Mouse (Mus musculus) spleen, postnatal 10 days (tissue): ENCODE results near the gene S100a4.
A peak's percentile ranks its signal among the peaks of the same experiment; 100 is the strongest.

Experiments used
- DNase-seq, 2 experiments: peaks; one replicate each; pipeline ENCODE4 v3.0.0; 2021 to 2022; ENCODE audit warnings: low spot score in 2 of 2

Gene S100a4

GRCm38 (mm10) chr3:90626266-90627021 lies 22.9 kb downstream of the S100a4 start:
- no peak for DNase-seq

DNA sequence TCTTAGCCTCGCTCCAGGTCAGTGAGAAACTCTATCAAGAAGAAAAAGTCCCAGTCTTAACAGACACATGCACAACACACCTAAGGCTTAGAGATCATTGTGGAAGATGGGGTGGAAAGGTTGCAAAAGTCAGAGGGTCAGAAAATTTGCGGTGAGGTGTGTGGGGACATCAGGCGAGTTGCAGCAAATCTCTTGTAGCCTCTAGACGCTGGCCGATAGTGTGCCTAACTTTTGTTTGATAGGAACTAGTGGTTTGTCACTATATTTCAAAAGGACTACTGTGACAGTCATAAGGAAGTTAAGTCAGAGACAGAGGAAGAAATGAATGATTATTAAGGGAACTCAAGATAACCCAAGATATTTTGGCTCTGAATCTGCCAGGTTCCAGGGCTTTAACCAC lies 23.8 kb downstream of the S100a4 start:
- DNase-seq, result no peak

- peak in 1 of 2 experiments; percentile 27 for DNase-seq
Observed at GRCm38 (mm10) chr3:90627807-90628206, 24.2 kb downstream of the S100a4 start.

GRCm38 (mm10) chr3:90629298-90629697 lies 25.7 kb downstream of the S100a4 start:
- DNase-seq, result no peak

DNA sequence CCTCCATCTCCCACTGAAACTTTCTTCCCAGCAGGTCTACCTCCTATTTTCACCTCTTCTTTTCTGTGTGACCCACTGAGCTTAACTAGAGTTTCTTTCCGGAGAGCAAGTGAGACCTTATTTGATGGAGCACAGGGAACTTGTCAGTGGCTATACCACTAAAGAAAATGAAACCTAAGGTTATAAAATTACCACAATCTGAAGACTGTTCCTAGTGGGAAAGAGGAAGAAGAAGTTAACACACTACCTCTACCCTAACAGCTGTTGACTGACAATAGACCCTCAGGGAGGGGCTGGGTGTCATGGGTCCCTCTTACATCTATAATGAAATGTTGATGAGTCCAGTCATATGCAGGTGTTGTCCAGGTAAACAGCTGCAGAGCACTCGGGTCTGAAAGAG lies 28.4 kb downstream of the S100a4 start:
- DNase-seq, result no peak

- DNase-seq, result no peak
Observed at GRCm38 (mm10) chr3:90638511-90639275, 35.1 kb downstream of the S100a4 start.

GRCm38 (mm10) chr3:90639511-90640154 lies 36.1 kb downstream of the S100a4 start:
- DNase-seq, result peak; percentile 43 to 71

- no peak for DNase-seq
Observed at GRCm38 (mm10) chr3:90640981-90641380, 37.4 kb downstream of the S100a4 start.

- DNase-seq, result peak in 1 of 2 experiments; percentile 79
Observed at GRCm38 (mm10) chr3:90644220-90644619, 40.6 kb downstream of the S100a4 start.

- DNase-seq, result no peak
Observed at GRCm38 (mm10) chr3:90647291-90647690, 43.7 kb downstream of the S100a4 start.

DNA sequence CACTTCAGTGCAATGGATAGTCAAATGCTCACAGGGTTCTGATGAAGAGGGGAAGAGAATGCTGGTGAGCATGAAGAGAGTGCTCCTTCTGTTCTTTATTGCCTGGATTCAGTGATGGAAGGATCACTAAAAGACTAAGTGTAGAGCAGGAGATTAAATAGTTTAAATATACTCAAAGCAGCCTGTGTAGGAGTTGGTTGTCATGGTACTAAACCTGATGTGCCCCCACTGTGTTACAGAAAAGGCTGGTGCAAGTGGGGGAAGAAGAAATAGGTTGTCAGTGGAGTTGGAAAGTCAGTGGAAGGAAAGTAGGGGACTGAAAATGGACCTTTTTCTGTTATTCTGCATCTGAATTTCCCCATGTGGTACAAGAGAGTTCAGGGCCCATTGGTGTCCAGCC lies 45.4 kb downstream of the S100a4 start:
- no peak for DNase-seq

DNA sequence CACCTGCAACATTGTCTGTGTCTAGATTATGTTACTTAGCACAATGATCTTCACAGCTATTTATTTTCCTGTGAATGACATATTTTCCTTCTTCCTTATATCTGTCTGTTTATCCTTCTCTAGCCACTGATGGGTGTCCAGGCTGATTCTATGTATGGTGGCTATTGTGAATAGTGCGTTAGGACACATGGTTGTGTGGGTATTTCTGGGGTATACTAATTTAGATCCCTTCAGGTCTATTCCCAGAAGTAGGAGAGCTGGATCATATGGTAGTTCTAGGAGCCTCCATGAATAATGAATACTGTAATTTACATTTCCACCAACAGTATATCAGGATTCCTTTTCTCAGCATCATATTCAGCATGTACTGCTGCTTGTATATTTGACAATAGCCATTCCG lies 46.3 kb downstream of the S100a4 start:
- DNase-seq, result no peak

- DNase-seq, result peak in 1 of 2 experiments; percentile 70
Observed at GRCm38 (mm10) chr3:90652878-90653508, 49.4 kb downstream of the S100a4 start.

DNA sequence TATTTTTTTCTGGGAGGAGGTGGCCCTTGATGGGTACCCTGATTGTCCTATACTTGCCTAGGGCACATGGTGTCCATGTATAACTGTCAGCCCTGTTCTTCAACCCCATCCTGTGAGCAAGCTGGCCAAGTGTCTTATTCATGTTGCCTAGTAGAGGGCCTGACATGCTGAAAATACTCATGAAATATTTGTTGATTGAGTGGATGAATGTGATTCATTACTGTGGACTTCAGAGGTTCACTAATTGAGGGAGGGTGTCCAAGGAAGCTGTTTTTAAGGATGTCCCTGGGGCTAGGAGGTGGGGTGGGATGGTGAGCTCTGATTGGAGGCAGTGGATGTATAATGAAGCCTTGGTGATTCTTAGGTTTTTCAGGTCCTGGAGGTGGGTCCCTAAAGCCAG lies 50.1 kb downstream of the S100a4 start, which contains the start of gene S100a7a:
S100a7a (plus strand) TSS at position 301 of the 400 bp plus-strand sequence.
- DNase-seq, result no peak
